Mouse (Mus musculus): Measurements from ENCODE around the gene Dlg5. TPM values are rescaled to one million over a fixed set of nuclear protein-coding genes. Genes with fewer than 3 reads are reported as not detected.

Gene Dlg5
- polyA plus RNA-seq, 1 experiment = 32.4 TPM

DNA sequence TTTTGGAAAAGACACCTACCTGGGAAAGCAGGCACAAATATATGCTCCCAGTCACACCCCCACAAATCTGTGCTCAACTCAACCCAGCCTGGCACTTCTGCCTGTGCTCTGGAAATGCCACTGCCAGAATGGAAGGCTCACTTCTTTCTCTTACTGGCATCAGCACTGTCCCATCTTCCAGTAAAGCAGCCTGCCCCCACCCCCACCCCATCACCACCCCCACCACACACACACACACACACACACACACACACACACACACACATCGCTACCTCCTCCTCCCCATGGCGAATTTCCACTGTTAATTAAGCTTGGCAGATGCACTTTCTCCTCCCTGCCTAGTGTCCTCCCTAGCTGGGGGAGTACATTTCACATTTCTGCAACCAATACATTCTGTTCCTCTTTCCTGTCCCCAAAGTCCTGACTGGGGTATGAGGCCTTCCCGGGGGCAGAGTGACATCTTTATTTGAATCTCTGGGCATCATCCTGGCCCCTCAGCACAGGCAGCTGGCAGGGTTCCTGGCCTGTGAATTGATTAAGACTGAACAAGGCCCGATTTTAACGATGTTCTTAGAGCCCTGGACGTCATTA is 40.3 kb downstream of the Dlg5 start:
- DNase-seq = peak in 1 of 2 experiments; percentile 27
- no peak overlapping the region for H3K4me3 ChIP-seq (replicated peaks; ENCODE audit: insufficient read depth, low read depth, low read length)
- WGBS = 22% methylated on average over 6 of the region's 6 CpGs
- no peak for TF ChIP-seq CTCF (IDR thresholded peaks at IDR 0.05; ENCODE audit: borderline replicate concordance, insufficient read depth, low read depth, low read length)
- TF ChIP-seq POLR2A (IDR thresholded peaks at IDR 0.05; ENCODE audit: borderline replicate concordance, insufficient read depth, low read length) = no peak
- no peaks in the 10 kb centered on the region; the same call in 1 of the 2 replicates for H3K4me1 ChIP-seq (ENCODE audit: control insufficient read depth, insufficient read depth, low read length)
- H3K27ac ChIP-seq (ENCODE audit: insufficient read depth, low read length) = no peak overlapping the region
- no peaks in the 10 kb centered on the region for H3K27me3 ChIP-seq (ENCODE audit: control insufficient read depth, insufficient read depth, low read length)

GRCm38 (mm10) chr14:24203210-24203609 is 42.5 kb downstream of the Dlg5 start:
- whole genome bisulfite sequencing = 95% methylated on average over 8 of the region's 8 CpGs
- Histone ChIP-seq H3K4me1 (ENCODE audit: control insufficient read depth, insufficient read depth, low read length) (no peaks in the 10 kb centered on the region; the same call in 1 of the 2 replicates), H3K4me3 (replicated peaks; ENCODE audit: insufficient read depth, low read depth, low read length) (no peak overlapping the region), H3K27me3 (ENCODE audit: control insufficient read depth, insufficient read depth, low read length) (no peaks in the 10 kb centered on the region), H3K27ac (ENCODE audit: insufficient read depth, low read length) (no peak overlapping the region)
- no peak for DNase-seq
- TF ChIP-seq CTCF (IDR thresholded peaks at IDR 0.05; ENCODE audit: borderline replicate concordance, insufficient read depth, low read depth, low read length) = no peak
- TF ChIP-seq POLR2A (IDR thresholded peaks at IDR 0.05; ENCODE audit: borderline replicate concordance, insufficient read depth, low read length) = no peak

DNA sequence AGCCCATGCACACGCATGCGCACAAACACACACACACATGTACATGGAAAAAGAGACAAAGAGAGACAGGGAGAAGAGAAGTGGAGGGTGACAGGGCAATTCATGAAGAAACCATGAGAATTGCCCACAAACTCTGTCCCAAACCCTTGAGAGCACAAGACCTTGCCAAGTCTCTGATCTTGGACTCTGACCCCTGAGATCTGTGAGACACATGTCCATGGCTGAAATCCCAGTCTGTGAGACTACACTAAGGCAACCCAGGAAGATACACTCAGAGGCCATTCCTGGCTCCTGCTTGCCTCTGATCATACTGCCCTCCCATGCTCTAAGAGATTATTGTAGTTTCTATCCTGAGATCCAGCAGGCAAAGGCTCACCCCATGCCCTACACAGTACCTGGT is 44.9 kb downstream of the Dlg5 start:
- TF ChIP-seq POLR2A (IDR thresholded peaks at IDR 0.05; ENCODE audit: borderline replicate concordance, insufficient read depth, low read length) = no peak
- no peak for TF ChIP-seq CTCF (IDR thresholded peaks at IDR 0.05; ENCODE audit: borderline replicate concordance, insufficient read depth, low read depth, low read length)
- Histone ChIP-seq H3K27me3 (ENCODE audit: control insufficient read depth, insufficient read depth, low read length) (no peaks in the 10 kb centered on the region), H3K4me3 (replicated peaks; ENCODE audit: insufficient read depth, low read depth, low read length) (no peak overlapping the region), H3K4me1 (ENCODE audit: control insufficient read depth, insufficient read depth, low read length) (no peaks in the 10 kb centered on the region; the same call in 1 of the 2 replicates), H3K27ac (ENCODE audit: insufficient read depth, low read length) (no peak overlapping the region)
- no peak for DNase-seq
- WGBS = 97% methylated on average over 2 of the region's 2 CpGs

- TF ChIP-seq CTCF (IDR thresholded peaks at IDR 0.05; ENCODE audit: borderline replicate concordance, insufficient read depth, low read depth, low read length) (no peak), POLR2A (IDR thresholded peaks at IDR 0.05; ENCODE audit: borderline replicate concordance, insufficient read depth, low read length) (no peak)
Observed at GRCm38 (mm10) chr14:24199732-24200131, 46.0 kb downstream of the Dlg5 start.

GRCm38 (mm10) chr14:24197865-24198264 is 47.9 kb downstream of the Dlg5 start:
- H3K4me3 ChIP-seq (replicated peaks; ENCODE audit: insufficient read depth, low read depth, low read length) = no peak overlapping the region
- DNase-seq = no peak
- H3K27ac ChIP-seq (ENCODE audit: insufficient read depth, low read length) = no peak overlapping the region
- 66% methylated on average over 5 of the region's 5 CpGs for WGBS
- no peaks in the 10 kb centered on the region for H3K27me3 ChIP-seq (ENCODE audit: control insufficient read depth, insufficient read depth, low read length)
- TF ChIP-seq POLR2A (IDR thresholded peaks at IDR 0.05; ENCODE audit: borderline replicate concordance, insufficient read depth, low read length) (no peak), CTCF (IDR thresholded peaks at IDR 0.05; ENCODE audit: borderline replicate concordance, insufficient read depth, low read depth, low read length) (no peak)
- no peaks in the 10 kb centered on the region for H3K4me1 ChIP-seq (ENCODE audit: control insufficient read depth, insufficient read depth, low read length)

More at GRCm38 (mm10) chr14:24199732-24200131, 46.0 kb downstream of the Dlg5 start:
- no peak for DNase-seq
- Histone ChIP-seq H3K27me3 (ENCODE audit: control insufficient read depth, insufficient read depth, low read length) (no peaks in the 10 kb centered on the region), H3K27ac (ENCODE audit: insufficient read depth, low read length) (no peak overlapping the region), H3K4me1 (ENCODE audit: control insufficient read depth, insufficient read depth, low read length) (no peaks in the 10 kb centered on the region; the same call in 1 of the 2 replicates), H3K4me3 (replicated peaks; ENCODE audit: insufficient read depth, low read depth, low read length) (no peak overlapping the region)
- WGBS = 85% methylated on average over 6 of the region's 6 CpGs

DNA sequence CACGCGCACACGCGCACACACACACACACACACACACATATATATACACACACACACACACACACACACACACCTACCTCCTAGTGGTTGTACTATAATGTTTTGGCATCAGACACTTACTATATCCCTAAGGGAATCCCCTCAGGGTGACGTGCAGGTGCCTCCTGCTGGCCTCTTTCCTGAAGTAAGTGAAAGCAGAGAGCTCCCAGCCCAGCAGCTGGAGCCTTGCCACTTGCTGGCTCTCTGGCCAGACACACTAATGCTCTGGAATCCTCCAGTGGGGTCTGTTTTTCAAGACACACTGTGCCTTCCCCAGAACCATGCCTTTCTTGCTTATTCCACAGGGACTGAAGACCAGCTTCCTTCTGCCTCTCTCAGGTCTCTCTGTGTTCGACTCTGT is 48.8 kb downstream of the Dlg5 start:
- WGBS = 74% methylated on average over 6 of the region's 6 CpGs
- Histone ChIP-seq H3K27ac (ENCODE audit: insufficient read depth, low read length) (no peak overlapping the region), H3K27me3 (ENCODE audit: control insufficient read depth, insufficient read depth, low read length) (no peaks in the 10 kb centered on the region), H3K4me3 (replicated peaks; ENCODE audit: insufficient read depth, low read depth, low read length) (no peak overlapping the region), H3K4me1 (ENCODE audit: control insufficient read depth, insufficient read depth, low read length) (no peaks in the 10 kb centered on the region)
- TF ChIP-seq CTCF (IDR thresholded peaks at IDR 0.05; ENCODE audit: borderline replicate concordance, insufficient read depth, low read depth, low read length) (no peak), POLR2A (IDR thresholded peaks at IDR 0.05; ENCODE audit: borderline replicate concordance, insufficient read depth, low read length) (no peak)
- DNase-seq = no peak

- TF ChIP-seq POLR2A (IDR thresholded peaks at IDR 0.05; ENCODE audit: borderline replicate concordance, insufficient read depth, low read length) (no peak), CTCF (IDR thresholded peaks at IDR 0.05; ENCODE audit: borderline replicate concordance, insufficient read depth, low read depth, low read length) (no peak)
- Histone ChIP-seq H3K4me1 (ENCODE audit: control insufficient read depth, insufficient read depth, low read length) (peaks cover 18% of the 10 kb centered on the region), H3K27ac (ENCODE audit: insufficient read depth, low read length) (no peak overlapping the region), H3K27me3 (ENCODE audit: control insufficient read depth, insufficient read depth, low read length) (no peaks in the 10 kb centered on the region), H3K4me3 (replicated peaks; ENCODE audit: insufficient read depth, low read depth, low read length) (no peak overlapping the region)
- peak; percentile 56 to 65 for DNase-seq
- 17% methylated on average over 13 of the region's 13 CpGs for WGBS
Observed at GRCm38 (mm10) chr14:24190131-24190530, 55.6 kb downstream of the Dlg5 start.

DNA sequence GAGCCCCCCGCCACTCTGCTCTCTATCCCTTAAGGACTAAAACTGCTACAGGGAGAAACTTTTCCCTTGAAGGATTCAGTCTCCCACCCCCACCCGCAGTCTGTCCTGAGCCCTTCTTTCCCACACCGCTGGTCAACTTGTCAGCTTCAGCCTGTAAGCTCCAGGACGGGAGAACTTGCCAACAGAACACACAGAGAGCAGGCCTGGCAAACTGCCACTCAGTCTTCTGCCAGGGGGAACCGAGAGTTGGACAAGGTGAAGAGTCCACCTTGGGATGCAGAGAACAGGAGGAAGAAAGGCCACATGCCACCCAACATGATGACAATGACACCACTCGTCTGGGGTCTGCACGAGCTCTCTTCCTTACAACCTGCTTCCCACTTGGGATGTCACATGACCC is 56.1 kb downstream of the Dlg5 start:
- peak; percentile 67 to 72 for DNase-seq
- Histone ChIP-seq H3K4me1 (ENCODE audit: control insufficient read depth, insufficient read depth, low read length) (peaks cover 18% of the 10 kb centered on the region), H3K27me3 (ENCODE audit: control insufficient read depth, insufficient read depth, low read length) (no peaks in the 10 kb centered on the region), H3K4me3 (replicated peaks; ENCODE audit: insufficient read depth, low read depth, low read length) (no peak overlapping the region), H3K27ac (ENCODE audit: insufficient read depth, low read length) (no peak overlapping the region)
- TF ChIP-seq CTCF (IDR thresholded peaks at IDR 0.05; ENCODE audit: borderline replicate concordance, insufficient read depth, low read depth, low read length) (no peak), POLR2A (IDR thresholded peaks at IDR 0.05; ENCODE audit: borderline replicate concordance, insufficient read depth, low read length) (no peak)
- 25% methylated on average over 7 of the region's 7 CpGs for WGBS

Measured in cerebellum, adult 2 months (tissue).